8 mouse cellular contexts compared by ENCODE assay signal in genomic region chr6:39872901-39873591, GRCm38 (mm10). TPM values are rescaled to one million over a fixed set of nuclear protein-coding genes. Genes with fewer than 3 reads are reported as not detected.
DNase-seq lines count a peak whose midpoint lies in the region; ATAC-seq lines count a peak whose summit lies in the region.

TSS of gene Tmem178b (plus strand) at chr6:39873271.

- H3K4me3 ChIP-seq in heart, embryonic 10.5 days, result peak within 1 kb of the TSS; percentile 65
- H3K4me3 ChIP-seq in forebrain, embryonic 15.5 days, result peak within 1 kb of the TSS; percentile 72
- peak within 1 kb of the TSS; percentile 46 for H3K4me3 ChIP-seq in intestine, embryonic 14.5 days (ENCODE audit: low read depth, low read length)
- peak within 1 kb of the TSS; percentile 86 for H3K4me3 ChIP-seq in neural tube, embryonic 14.5 days (ENCODE audit: low read depth, low read length)

- peak within 1 kb of the TSS; percentile 73 for H3K9ac ChIP-seq in forebrain, embryonic 15.5 days (replicated peaks)
- H3K9ac ChIP-seq in intestine, embryonic 14.5 days (ENCODE audit: low read length), result peak within 1 kb of the TSS; percentile 30
- H3K9ac ChIP-seq in neural tube, embryonic 14.5 days (replicated peaks; ENCODE audit: low read depth, low read length), result peak within 1 kb of the TSS; percentile 93

- peak; percentile 46 for ATAC-seq in forebrain, embryonic 15.5 days (replicated peaks)
- ATAC-seq in intestine, embryonic 14.5 days (replicated peaks; ENCODE audit: low FRiP score, low TSS enrichment, low read depth), result no peak; the same call in 1 of the 2 replicates
- peak; percentile 25 for ATAC-seq in neural tube, embryonic 14.5 days (ENCODE audit: low read depth)

- no peaks in the 10 kb centered on the region for H3K9me3 ChIP-seq in heart, embryonic 10.5 days
- no peaks in the 10 kb centered on the region for H3K9me3 ChIP-seq in forebrain, embryonic 15.5 days
- no peaks in the 10 kb centered on the region for H3K9me3 ChIP-seq in intestine, embryonic 14.5 days (ENCODE audit: control insufficient read depth, low read length)
- no peaks in the 10 kb centered on the region for H3K9me3 ChIP-seq in neural tube, embryonic 14.5 days (ENCODE audit: control insufficient read depth, low read length)

- no peak for DNase-seq in heart, embryonic 10.5 days (ENCODE audit: low spot score)
- DNase-seq in heart, adult 11 months, result no peak
- peak; percentile 57 to 69 for DNase-seq in cerebellum, adult 18-20 months
- DNase-seq in intestine, embryonic 14.5 days (ENCODE audit: low spot score), result peak; percentile 74
- peak; percentile 63 for DNase-seq in left cerebral cortex, postnatal 4 days
- DNase-seq in spleen, adult 18-20 months, result no peak

- WGBS in heart, embryonic 10.5 days, result under 1% methylated on average over 63 of the region's 63 CpGs
- under 1% methylated on average over 62 of the region's 63 CpGs for WGBS in forebrain, embryonic 15.5 days
- under 1% methylated on average over 52 of the region's 63 CpGs for WGBS in intestine, embryonic 14.5 days
- under 1% methylated on average over 57 of the region's 63 CpGs for WGBS in neural tube, embryonic 14.5 days

- intact Hi-C loops in left cerebral cortex, postnatal 4 days (cut with DNase I), result loop anchor here (2.0 to 10.0 kb wide), 5 partner anchors 176 to 519 kb away; no protein-coding TSS in a partner anchor

- no peaks in the 10 kb centered on the region for H3K36me3 ChIP-seq in heart, embryonic 10.5 days
- no peaks in the 10 kb centered on the region for H3K36me3 ChIP-seq in forebrain, embryonic 15.5 days
- H3K36me3 ChIP-seq in intestine, embryonic 14.5 days (ENCODE audit: control insufficient read depth, insufficient read depth, low read length), result no peaks in the 10 kb centered on the region
- H3K36me3 ChIP-seq in neural tube, embryonic 14.5 days (ENCODE audit: control insufficient read depth, insufficient read depth, low read length), result no peaks in the 10 kb centered on the region

- no peak within 1 kb of the TSS for H3K27ac ChIP-seq in heart, embryonic 10.5 days
- H3K27ac ChIP-seq in forebrain, embryonic 15.5 days (replicated peaks), result peak within 1 kb of the TSS; percentile 95
- no peak within 1 kb of the TSS for H3K27ac ChIP-seq in intestine, embryonic 14.5 days (ENCODE audit: low read depth)
- H3K27ac ChIP-seq in neural tube, embryonic 14.5 days (ENCODE audit: low read depth, low read length), result peak within 1 kb of the TSS; percentile 98

- H3K27me3 ChIP-seq in heart, embryonic 10.5 days (ENCODE audit: insufficient read depth, poor library complexity, severe bottlenecking), result peaks cover 72% of the 10 kb centered on the region
- H3K27me3 ChIP-seq in forebrain, embryonic 15.5 days, result no peaks in the 10 kb centered on the region
- H3K27me3 ChIP-seq in intestine, embryonic 14.5 days (replicated peaks; ENCODE audit: control insufficient read depth, insufficient read depth, low read length), result peaks cover 59% of the 10 kb centered on the region
- 0 out of 2 replicates have a peak, but pooled peaks cover 3% of the 10 kb centered on the region for H3K27me3 ChIP-seq in neural tube, embryonic 14.5 days (ENCODE audit: control insufficient read depth, insufficient read depth, low read length)

- H3K4me1 ChIP-seq in heart, embryonic 10.5 days, result peaks cover 24% of the 10 kb centered on the region
- H3K4me1 ChIP-seq in forebrain, embryonic 15.5 days, result peaks cover 41% of the 10 kb centered on the region
- H3K4me1 ChIP-seq in intestine, embryonic 14.5 days (replicated peaks; ENCODE audit: control insufficient read depth, insufficient read depth, low read length), result peaks cover 7% of the 10 kb centered on the region; the same call in 1 of the 2 replicates
- H3K4me1 ChIP-seq in neural tube, embryonic 14.5 days (ENCODE audit: control insufficient read depth, insufficient read depth, low read length), result peaks cover 13% of the 10 kb centered on the region

- peak within 1 kb of the TSS; percentile 81 for H3K4me2 ChIP-seq in forebrain, embryonic 15.5 days (replicated peaks)
- H3K4me2 ChIP-seq in intestine, embryonic 14.5 days (ENCODE audit: low read length), result peak within 1 kb of the TSS; percentile 97
- H3K4me2 ChIP-seq in neural tube, embryonic 14.5 days (ENCODE audit: low read depth, low read length), result peak within 1 kb of the TSS; percentile 84

RNA-seq across cellular contexts. Expression of gene Tmem178b, which starts in this region (rescaled TPM):
- 0.06 and 0.18 TPM in 2 replicates for polyA plus RNA-seq in heart, embryonic 10.5 days (2016; fragmentation: Nextera tagmentation; extraction: Ambion mirVana)
- 23.8 and 28.6 TPM in 2 replicates for polyA plus RNA-seq in forebrain, embryonic 15.5 days (2015; fragmentation: Nextera tagmentation; extraction: Ambion mirVana)
- 0.90 and 1.5 TPM in 2 replicates for polyA plus RNA-seq in intestine, embryonic 14.5 days (2014; fragmentation: Nextera tagmentation; extraction: Ambion mirVana)
- total RNA-seq in left cerebral cortex, postnatal 4 days (2021), result 100 to 1,000 TPM; 258 to 291 TPM
- polyA plus RNA-seq in neural tube, embryonic 14.5 days (2014; fragmentation: Nextera tagmentation; extraction: Ambion mirVana), result 47.8 and 48.9 TPM in 2 replicates

Comparison
In these comparisons a context has a peak if more than half of its experiments do, and no peak if none do; other contexts are left out.
1. DNase-seq: peak in cerebellum, adult 18-20 months (2 of 2), intestine, embryonic 14.5 days (single experiment) and left cerebral cortex, postnatal 4 days (single experiment); none in heart, embryonic 10.5 days (single experiment), heart, adult 11 months (single experiment) and spleen, adult 18-20 months (0 of 2).
2. H3K27ac ChIP-seq: peak in forebrain, embryonic 15.5 days (single experiment) and neural tube, embryonic 14.5 days (single experiment); none in heart, embryonic 10.5 days (single experiment) and intestine, embryonic 14.5 days (single experiment).
3. H3K9ac ChIP-seq: peak in every context shown above with its lines; median percentile 93 in neural tube, embryonic 14.5 days; 73 in forebrain, embryonic 15.5 days; 30 in intestine, embryonic 14.5 days.
4. Peak in every context shown above with its lines, with median percentiles within 50 percentile points of each other: H3K4me3 ChIP-seq and H3K4me2 ChIP-seq.